Mouse (Mus musculus): ENCODE data around the gene Ube2q2.

DNA sequence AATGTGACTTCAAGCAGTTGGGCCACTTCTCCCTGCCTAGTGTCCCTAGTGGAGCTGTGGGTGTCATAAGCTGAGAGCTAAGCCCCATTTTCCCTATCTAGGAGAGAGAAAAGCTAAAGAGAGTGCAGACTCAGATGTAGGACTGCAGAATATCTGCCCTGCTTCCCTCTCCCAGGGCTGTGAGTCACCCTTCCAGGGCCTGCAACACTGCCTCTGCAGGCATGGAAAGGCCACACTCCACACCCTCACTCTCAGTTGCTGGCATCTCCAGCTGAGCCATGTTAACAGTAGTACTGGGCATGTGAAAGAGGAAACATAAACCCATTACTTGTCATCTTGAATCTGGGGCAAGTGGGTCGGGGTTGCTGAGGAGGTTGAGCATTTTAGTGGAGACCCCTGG, 33.9 kb upstream of the Ube2q2 start:
- TF ChIP-seq ZKSCAN1 (IDR thresholded peaks at IDR 0.05; ENCODE audit: borderline replicate concordance, low read depth, low read length) (no peak), BHLHE40 (IDR thresholded peaks at IDR 0.05; ENCODE audit: low read depth, low read length) (no peak), POLR2A (IDR thresholded peaks at IDR 0.05; ENCODE audit: low read depth, low read length) (no peak), HCFC1 (IDR thresholded peaks at IDR 0.05; ENCODE audit: low read depth, low read length) (no peak), CTCF (conservative IDR thresholded peaks at IDR 0.05 in 1 of 2, IDR thresholded peaks at IDR 0.05 in 1 of 2; ENCODE audit: low read depth in 2 of 2, low read length in 2 of 2) (no peak), MYC (IDR thresholded peaks at IDR 0.05; ENCODE audit: low read depth, low read length) (no peak), SIN3A (IDR thresholded peaks at IDR 0.05; ENCODE audit: low read length) (no peak), TCF12 (IDR thresholded peaks at IDR 0.05; ENCODE audit: low read depth, low read length) (no peak), ETS1 (conservative IDR thresholded peaks at IDR 0.05; ENCODE audit: low read depth, low read length) (no peak), CHD1 (IDR thresholded peaks at IDR 0.05; ENCODE audit: low read depth, low read length) (no peak)
